Comparison of ENCODE assay signal across 15 mouse cellular contexts in the genomic region with DNA sequence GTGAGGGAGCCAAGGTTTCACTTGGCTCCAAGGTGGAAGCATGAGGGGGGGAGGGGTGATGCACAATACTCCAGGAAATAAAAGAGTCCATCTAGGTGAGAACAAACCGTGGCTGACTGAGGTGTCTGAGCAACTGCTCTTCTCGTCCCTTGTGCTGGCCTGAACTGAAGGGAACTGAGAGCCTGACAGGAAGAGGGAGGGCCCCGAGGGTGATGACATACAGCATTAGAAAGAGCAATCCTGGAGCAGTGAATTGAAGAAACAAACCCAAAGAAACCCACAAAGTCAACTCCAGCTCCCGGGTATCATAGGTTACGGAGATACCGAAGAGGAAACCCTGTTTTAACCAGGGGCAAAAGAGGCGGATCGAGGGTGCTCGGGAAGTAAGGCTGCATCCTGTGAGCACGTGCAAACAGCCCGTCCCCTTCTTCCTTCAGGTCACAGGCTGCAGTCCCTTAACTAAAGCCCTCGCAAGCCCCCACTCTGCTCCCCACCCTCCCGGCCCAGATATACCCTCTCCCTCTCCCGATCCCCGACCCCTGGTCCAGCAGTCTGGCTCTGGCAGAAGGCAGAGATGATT. TPM values are rescaled to one million over a fixed set of nuclear protein-coding genes. Genes with fewer than 3 reads are reported as not detected.
A peak's percentile ranks its signal among the peaks of the same experiment; 100 is the strongest.
DNase-seq lines count a peak whose midpoint lies in the region; ATAC-seq and TF ChIP-seq lines count a peak whose summit lies in the region.
"Had no signal": no experiment of that assay in that cellular context is flagged by ENCODE, and none has a peak within 500 bp of the region (broad histone marks: within the 10 kb centered on the region; RNA-seq: fewer than 3 reads in every experiment).

No protein-coding gene starts in this region.

- H3K36me3 ChIP-seq in lung, postnatal 0 days (ENCODE audit: insufficient read depth, low read length): peaks cover 34% of the 10 kb centered on the region
- H3K36me3 ChIP-seq in intestine, postnatal 0 days (ENCODE audit: control insufficient read depth, insufficient read depth): peaks cover 78% of the 10 kb centered on the region

- WGBS in lung, postnatal 0 days: 60% methylated on average over 14 of the region's 15 CpGs
- 76% methylated on average over 15 of the region's 15 CpGs for WGBS in intestine, postnatal 0 days

- no peak overlapping the region for H3K9ac ChIP-seq in lung, postnatal 0 days (replicated peaks; ENCODE audit: low read depth)
- H3K9ac ChIP-seq in intestine, postnatal 0 days (ENCODE audit: low read depth, low read length): no peak overlapping the region
- H3K9ac ChIP-seq: lung, embryonic 14.5 days had no signal

- no peak overlapping the region for H3K4me2 ChIP-seq in lung, postnatal 0 days (replicated peaks; ENCODE audit: low read depth, low read length)
- no peak overlapping the region for H3K4me2 ChIP-seq in intestine, postnatal 0 days (replicated peaks; ENCODE audit: low read depth)
- H3K4me2 ChIP-seq: lung, embryonic 14.5 days had no signal

- no peaks in the 10 kb centered on the region for H3K4me1 ChIP-seq in lung, postnatal 0 days (ENCODE audit: insufficient read depth, low read depth, low read length)
- H3K4me1 ChIP-seq in bone marrow macrophage, adult 2 months (ENCODE audit: control insufficient read depth, insufficient read depth, low read length): peaks cover 41% of the 10 kb centered on the region
- H3K4me1 ChIP-seq in intestine, postnatal 0 days (replicated peaks; ENCODE audit: control insufficient read depth, insufficient read depth, low read length): no peaks in the 10 kb centered on the region

- H3K9me3 ChIP-seq in lung, postnatal 0 days (ENCODE audit: low read length): no peaks in the 10 kb centered on the region
- no peaks in the 10 kb centered on the region for H3K9me3 ChIP-seq in intestine, postnatal 0 days (ENCODE audit: control insufficient read depth)

- H3K4me3 ChIP-seq in lung, postnatal 0 days (ENCODE audit: low read depth, low read length): no peak overlapping the region
- H3K4me3 ChIP-seq in bone marrow macrophage, adult 2 months (ENCODE audit: insufficient read depth, low read length): no peak overlapping the region; the same call in 1 of the 2 replicates
- H3K4me3 ChIP-seq in intestine, postnatal 0 days (ENCODE audit: low read depth, low read length): no peak overlapping the region
- H3K4me3 ChIP-seq: heart, adult 2 months; hindbrain, embryonic 10.5 days had no signal

- H3K27me3 ChIP-seq in lung, postnatal 0 days (replicated peaks; ENCODE audit: insufficient read depth, low read length): no peaks in the 10 kb centered on the region
- no peaks in the 10 kb centered on the region for H3K27me3 ChIP-seq in intestine, postnatal 0 days (replicated peaks; ENCODE audit: control insufficient read depth, insufficient read depth, low read length)

- no peak for TF ChIP-seq EP300 in lung, postnatal 0 days (IDR thresholded peaks at IDR 0.05)

- ATAC-seq in lung, postnatal 0 days: 0 out of 2 replicates have a peak, but pooled peaks have one; percentile 10
- ATAC-seq in megakaryocyte progenitor cell, adult 5-6 weeks (replicated peaks; ENCODE audit: poor library complexity): peak; percentile 73
- ATAC-seq in intestine, postnatal 0 days: no peak

- no peak for TF ChIP-seq POLR2A in bone marrow macrophage, adult 2 months (IDR thresholded peaks at IDR 0.05; ENCODE audit: borderline replicate concordance, low read depth, low read length)

- no peak for TF ChIP-seq CTCF in lung, postnatal 0 days (IDR thresholded peaks at IDR 0.05)
- TF ChIP-seq CTCF in bone marrow macrophage, adult 2 months (IDR thresholded peaks at IDR 0.05; ENCODE audit: low read depth, low read length): no peak
- no peak for TF ChIP-seq CTCF in intestine, postnatal 0 days (IDR thresholded peaks at IDR 0.05; ENCODE audit: low read depth)

- H3K27ac ChIP-seq in lung, postnatal 0 days (ENCODE audit: low read length): no peak overlapping the region
- peak overlapping the region; percentile 52 for H3K27ac ChIP-seq in bone marrow macrophage, adult 2 months (ENCODE audit: insufficient read depth, low read depth, low read length)
- H3K27ac ChIP-seq in intestine, postnatal 0 days (ENCODE audit: low read depth, low read length): no peak overlapping the region
- H3K27ac ChIP-seq: heart, adult 2 months; hindbrain, embryonic 10.5 days had no signal

- DNase-seq in lung, postnatal 0 days (ENCODE audit: low spot score): peak; percentile 26
- DNase-seq in lung, postnatal 10 days: no peak
- peak; percentile 31 for DNase-seq in CD4-positive, CD25-positive, alpha-beta regulatory T cell, adult 2 months (ENCODE audit: low read depth, low spot score)
- DNase-seq in embryo, embryonic 10.5 days (ENCODE audit: low spot score): no peak
- no peak for DNase-seq in urinary bladder, postnatal 4 days (ENCODE audit: low spot score in 2 of 2)
- DNase-seq: adrenal gland, postnatal 14 days; cerebellum, adult 11 months; kidney, adult 18-20 months; lung, embryonic 14.5 days; midbrain, embryonic 14.5 days had no signal

RNA-seq across cellular contexts. Expression of gene Psmb3, which starts 15.2 kb away (rescaled TPM):
- polyA plus RNA-seq in lung, postnatal 0 days (2015; fragmentation: Nextera tagmentation; extraction: Ambion mirVana): 350 and 419 TPM in 2 replicates
- polyA plus RNA-seq in bone marrow macrophage, adult 2 months (2012; ENCODE audit: insufficient read depth, insufficient read length, missing spikeins): 125 and 142 TPM in 2 replicates
- total RNA-seq in megakaryocyte progenitor cell, adult 5-6 weeks (2015): 114 and 126 TPM in 2 replicates
- 158 and 185 TPM in 2 replicates for total RNA-seq in megakaryocyte progenitor cell, adult 5-6 weeks (2017)
- polyA plus RNA-seq in intestine, postnatal 0 days (2015; fragmentation: Nextera tagmentation; extraction: Ambion mirVana): 391 and 439 TPM in 2 replicates

RNA-seq across cellular contexts. Expression of gene Pcgf2, which starts 18.1 kb away (rescaled TPM):
- 10.5 TPM in 2 replicates for polyA plus RNA-seq in lung, postnatal 0 days (2015; fragmentation: Nextera tagmentation; extraction: Ambion mirVana)
- 12.3 and 13.6 TPM in 2 replicates for polyA plus RNA-seq in bone marrow macrophage, adult 2 months (2012; ENCODE audit: insufficient read depth, insufficient read length, missing spikeins)
- total RNA-seq in megakaryocyte progenitor cell, adult 5-6 weeks (2015): 3.9 and 4.6 TPM in 2 replicates
- 1.2 and 1.5 TPM in 2 replicates for total RNA-seq in megakaryocyte progenitor cell, adult 5-6 weeks (2017)
- polyA plus RNA-seq in intestine, postnatal 0 days (2015; fragmentation: Nextera tagmentation; extraction: Ambion mirVana): 7.9 and 8.9 TPM in 2 replicates

RNA-seq across cellular contexts. Expression of gene Pip4k2b, which starts 26.1 kb away (rescaled TPM):
- 0.86 and 1.3 TPM in 2 replicates for polyA plus RNA-seq in lung, postnatal 0 days (2015; fragmentation: Nextera tagmentation; extraction: Ambion mirVana)
- polyA plus RNA-seq in bone marrow macrophage, adult 2 months (2012; ENCODE audit: insufficient read depth, insufficient read length, missing spikeins): 25.3 and 26.0 TPM in 2 replicates
- 16.9 and 17.6 TPM in 2 replicates for total RNA-seq in megakaryocyte progenitor cell, adult 5-6 weeks (2015)
- 17.2 and 28.6 TPM in 2 replicates for total RNA-seq in megakaryocyte progenitor cell, adult 5-6 weeks (2017)
- polyA plus RNA-seq in intestine, postnatal 0 days (2015; fragmentation: Nextera tagmentation; extraction: Ambion mirVana): 0.43 and 0.63 TPM in 2 replicates

RNA-seq across cellular contexts. Expression of gene Cisd3, which starts 32.7 kb away (rescaled TPM):
- polyA plus RNA-seq in lung, postnatal 0 days (2015; fragmentation: Nextera tagmentation; extraction: Ambion mirVana): 59.1 and 63.8 TPM in 2 replicates
- 45.2 and 50.2 TPM in 2 replicates for polyA plus RNA-seq in bone marrow macrophage, adult 2 months (2012; ENCODE audit: insufficient read depth, insufficient read length, missing spikeins)
- total RNA-seq in megakaryocyte progenitor cell, adult 5-6 weeks (2015): 17.4 and 24.9 TPM in 2 replicates
- total RNA-seq in megakaryocyte progenitor cell, adult 5-6 weeks (2017): 3.5 and 5.4 TPM in 2 replicates
- 122 and 123 TPM in 2 replicates for polyA plus RNA-seq in intestine, postnatal 0 days (2015; fragmentation: Nextera tagmentation; extraction: Ambion mirVana)

RNA-seq across cellular contexts. Expression of gene Cwc25, which starts 48.0 kb away (rescaled TPM):
- polyA plus RNA-seq in lung, postnatal 0 days (2015; fragmentation: Nextera tagmentation; extraction: Ambion mirVana): 12.7 and 13.2 TPM in 2 replicates
- 19.1 and 19.8 TPM in 2 replicates for polyA plus RNA-seq in bone marrow macrophage, adult 2 months (2012; ENCODE audit: insufficient read depth, insufficient read length, missing spikeins)
- 8.8 and 9.3 TPM in 2 replicates for total RNA-seq in megakaryocyte progenitor cell, adult 5-6 weeks (2015)
- total RNA-seq in megakaryocyte progenitor cell, adult 5-6 weeks (2017): 16.7 and 19.2 TPM in 2 replicates
- 8.5 and 9.8 TPM in 2 replicates for polyA plus RNA-seq in intestine, postnatal 0 days (2015; fragmentation: Nextera tagmentation; extraction: Ambion mirVana)

Comparison
In these comparisons a context has a peak if more than half of its experiments do, and no peak if none do; other contexts are left out.
1. DNase-seq: peak in lung, postnatal 0 days (single experiment) and CD4-positive, CD25-positive, alpha-beta regulatory T cell, adult 2 months (single experiment); none in lung, postnatal 10 days (single experiment), embryo, embryonic 10.5 days (single experiment) and urinary bladder, postnatal 4 days (0 of 2).
2. RNA of gene Pip4k2b, which starts 26.1 kb away (polyA plus RNA-seq): 25.3 to 26.0 TPM in bone marrow macrophage, adult 2 months; 0.86 to 1.3 TPM in lung, postnatal 0 days and 0.43 to 0.63 TPM in intestine, postnatal 0 days; every median in the first group is over 10 times any median in the second.